Mouse (Mus musculus) embryonic facial prominence, embryonic 12.5 days (tissue): ENCODE data around the gene Lbx2. TPM values are rescaled to one million over a fixed set of nuclear protein-coding genes. Genes with fewer than 3 reads are reported as not detected.

Experiments used
- ATAC-seq: fragments of 200-750 bp; cut with Nextera tagmentation; 2 replicates; pipeline ENCODE4 v1.8.0; 2017; ENCODE audit not compliant: insufficient number of reproducible peaks, insufficient read depth, low FRiP score, low TSS enrichment
- H3K27ac ChIP-seq: fragments of 300-500 bp; sonication (generic); 2 replicates; pipeline ENCODE4 v1.5.1; 2016; ENCODE audit warnings: mild to moderate bottlenecking
- H3K27me3 ChIP-seq: fragments of 300-500 bp; sonication (generic); 2 replicates; pipeline ENCODE4 v1.6.1; 2016; ENCODE audit warnings: mild to moderate bottlenecking, moderate library complexity
- H3K36me3 ChIP-seq: fragments of 300-500 bp; sonication (generic); 2 replicates; pipeline ENCODE4 v1.6.1; 2016; ENCODE audit warnings: mild to moderate bottlenecking
- H3K4me1 ChIP-seq: fragments of 300-500 bp; sonication (generic); 2 replicates; pipeline ENCODE4 v1.6.1; 2016
- H3K4me2 ChIP-seq: fragments of 300-500 bp; sonication (generic); replicated peaks from 2 replicates; pipeline ENCODE4 v1.6.1; 2016; ENCODE audit warnings: mild to moderate bottlenecking, moderate library complexity
- H3K4me3 ChIP-seq: fragments of 300-500 bp; sonication (generic); 2 replicates; pipeline ENCODE4 v1.5.1; 2016; ENCODE audit warnings: mild to moderate bottlenecking
- H3K9ac ChIP-seq: fragments of 300-500 bp; sonication (generic); 2 replicates; pipeline ENCODE4 v1.6.1; 2016; ENCODE audit warnings: mild to moderate bottlenecking, moderate library complexity
- H3K9me3 ChIP-seq: fragments of 300-500 bp; sonication (generic); 2 replicates; pipeline ENCODE4 v1.6.1; 2016; ENCODE audit warnings: mild to moderate bottlenecking, moderate library complexity
- WGBS: fragments of 180-500 bp; shearing (Covaris S2); methylation state at CpG from one replicate; pipeline ENCODE4 v1.1.7; 2016; 5-methylcytosine and 5-hydroxymethylcytosine counted together
- polyA plus RNA-seq: library from polyadenylated mRNA; unstranded; fragments of >200 nt; fragmentation: Nextera tagmentation; extraction: Ambion mirVana; gene quantifications from 2 replicates; pipeline ENCODE4 v1.2.1, GENCODE M21; 2016

The Lbx2 gene
- polyA plus RNA-seq, 1 experiment from 2014 or later: 1.1 TPM

DNA sequence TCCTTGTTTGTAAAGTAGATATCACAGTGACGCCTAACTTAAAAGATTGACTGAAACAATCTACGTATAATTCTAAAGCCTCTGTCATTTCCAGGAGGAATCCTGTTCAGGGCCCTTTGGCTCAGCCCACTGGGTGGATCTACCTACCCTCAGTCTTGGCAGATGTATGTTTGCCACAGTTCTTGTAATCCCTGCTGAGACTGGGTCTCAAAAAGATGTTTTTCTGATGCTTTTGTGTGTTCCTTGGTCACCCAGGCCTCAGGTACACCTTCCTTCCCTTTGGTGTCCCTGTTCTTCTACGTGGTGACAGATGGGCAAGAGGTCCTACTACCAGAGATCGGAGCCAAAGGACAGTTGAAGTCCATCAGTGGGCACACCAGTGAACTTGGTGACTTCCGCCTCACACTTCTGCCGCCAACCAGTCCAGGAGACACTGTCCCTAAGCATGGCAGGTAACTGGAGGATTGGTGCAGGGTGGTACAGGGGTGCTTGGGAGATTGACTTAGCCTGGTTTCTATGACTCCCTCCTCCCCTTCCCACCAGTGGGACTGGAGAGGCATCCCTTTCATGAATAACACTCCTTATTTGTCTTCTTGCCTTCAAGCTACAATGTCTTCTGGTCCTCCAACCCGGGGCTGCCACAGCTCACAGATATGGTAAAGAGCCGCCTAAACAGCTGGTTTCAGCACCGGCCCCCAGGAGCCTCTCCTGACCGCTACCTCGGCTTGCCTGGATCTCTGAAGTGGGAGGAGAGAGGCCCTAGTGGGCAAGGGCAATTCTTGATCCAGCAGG lies 30.4 kb downstream of the Lbx2 start:
- H3K9me3 ChIP-seq: no peaks in the 10 kb centered on the region
- 72% methylated on average over 11 of the region's 11 CpGs for WGBS
- peak overlapping the region; percentile 97 for H3K4me2 ChIP-seq
- H3K27ac ChIP-seq: peak overlapping the region; percentile 83; the same call in 1 of the 2 replicates
- no peak for ATAC-seq
- peaks cover 26% of the 10 kb centered on the region for H3K4me1 ChIP-seq
- no peaks in the 10 kb centered on the region for H3K27me3 ChIP-seq
- peak overlapping the region; percentile 71 for H3K4me3 ChIP-seq
- peak overlapping the region; percentile 96 for H3K9ac ChIP-seq
- peaks cover 33% of the 10 kb centered on the region for H3K36me3 ChIP-seq

DNA sequence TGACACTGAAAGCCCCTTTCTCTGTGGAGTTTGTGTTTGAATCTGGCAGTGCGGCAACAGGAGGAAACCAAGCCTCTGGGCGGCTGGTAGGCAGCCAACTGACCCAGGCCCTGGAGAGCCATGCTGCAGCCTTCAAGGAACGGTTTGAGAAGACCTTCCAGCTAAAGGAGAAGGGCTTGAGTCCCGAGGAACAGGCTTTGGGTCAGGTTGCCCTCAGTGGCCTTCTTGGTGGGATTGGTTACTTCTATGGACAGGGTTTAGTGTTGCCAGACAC lies 30.9 kb downstream of the Lbx2 start:
- peak overlapping the region; percentile 69; the same call in 1 of the 2 replicates for H3K27ac ChIP-seq
- 0 out of 2 replicates have a peak overlapping the region, but pooled peaks have one; percentile 71 for H3K4me3 ChIP-seq
- H3K9ac ChIP-seq: peak overlapping the region; percentile 96; the same call in 1 of the 2 replicates
- no peak for ATAC-seq
- no peaks in the 10 kb centered on the region for H3K9me3 ChIP-seq
- no peaks in the 10 kb centered on the region for H3K27me3 ChIP-seq
- peaks cover 33% of the 10 kb centered on the region for H3K36me3 ChIP-seq
- H3K4me1 ChIP-seq: peaks cover 26% of the 10 kb centered on the region
- H3K4me2 ChIP-seq: peak overlapping the region; percentile 97; the same call in 1 of the 2 replicates
- 84% methylated on average over 4 of the region's 4 CpGs for WGBS

DNA sequence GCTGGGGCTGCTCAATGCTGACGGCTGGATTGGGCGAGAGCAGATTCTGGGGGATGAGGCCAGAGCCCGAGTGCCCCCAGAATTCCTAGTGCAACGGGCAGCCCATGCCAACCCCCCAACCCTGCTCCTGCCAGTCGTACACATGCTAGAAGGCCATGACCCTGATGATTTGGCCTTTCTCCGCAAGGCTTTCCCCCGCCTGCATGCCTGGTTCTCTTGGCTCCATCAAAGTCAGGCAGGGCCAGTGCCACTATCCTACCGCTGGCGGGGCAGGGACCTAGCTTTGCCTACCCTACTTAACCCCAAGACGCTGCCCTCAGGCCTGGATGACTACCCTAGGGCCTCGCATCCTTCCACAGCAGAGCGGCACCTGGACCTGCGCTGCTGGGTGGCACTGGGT lies 31.4 kb downstream of the Lbx2 start:
- 90% methylated on average over 13 of the region's 13 CpGs for WGBS
- 0 out of 2 replicates have a peak overlapping the region, but pooled peaks have one; percentile 1 for H3K4me3 ChIP-seq
- H3K27me3 ChIP-seq: no peaks in the 10 kb centered on the region
- no peak overlapping the region for H3K27ac ChIP-seq
- no peak for ATAC-seq
- H3K9ac ChIP-seq: no peak overlapping the region
- no peaks in the 10 kb centered on the region for H3K9me3 ChIP-seq
- peaks cover 33% of the 10 kb centered on the region for H3K36me3 ChIP-seq
- H3K4me2 ChIP-seq: no peak overlapping the region
- H3K4me1 ChIP-seq: peaks cover 27% of the 10 kb centered on the region

DNA sequence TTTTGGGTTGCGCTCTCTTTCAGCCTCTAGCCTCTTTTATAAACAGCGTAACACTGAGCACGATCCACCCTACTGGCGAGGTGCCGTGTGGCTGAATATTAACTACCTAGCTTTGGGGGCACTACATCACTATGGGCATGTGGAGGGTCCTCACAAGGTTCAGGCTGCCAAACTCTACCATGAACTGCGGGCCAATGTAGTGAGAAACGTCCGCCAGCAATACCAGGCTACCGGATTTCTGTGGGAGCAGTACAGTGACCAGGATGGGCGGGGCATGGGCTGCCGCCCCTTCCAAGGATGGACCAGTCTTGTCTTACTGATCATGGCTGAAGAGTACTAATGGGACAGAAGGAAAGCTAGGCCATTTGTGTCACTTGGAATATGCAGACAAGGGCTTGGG lies 32.2 kb downstream of the Lbx2 start:
- H3K27me3 ChIP-seq: no peaks in the 10 kb centered on the region
- H3K4me2 ChIP-seq: no peak overlapping the region
- H3K9me3 ChIP-seq: no peaks in the 10 kb centered on the region
- H3K9ac ChIP-seq: no peak overlapping the region
- 0 out of 2 replicates have a peak overlapping the region, but pooled peaks have one; percentile 2 for H3K4me3 ChIP-seq
- peaks cover 33% of the 10 kb centered on the region for H3K36me3 ChIP-seq
- peaks cover 33% of the 10 kb centered on the region for H3K4me1 ChIP-seq
- no peak for ATAC-seq
- 85% methylated on average over 11 of the region's 11 CpGs for WGBS
- H3K27ac ChIP-seq: no peak overlapping the region

DNA sequence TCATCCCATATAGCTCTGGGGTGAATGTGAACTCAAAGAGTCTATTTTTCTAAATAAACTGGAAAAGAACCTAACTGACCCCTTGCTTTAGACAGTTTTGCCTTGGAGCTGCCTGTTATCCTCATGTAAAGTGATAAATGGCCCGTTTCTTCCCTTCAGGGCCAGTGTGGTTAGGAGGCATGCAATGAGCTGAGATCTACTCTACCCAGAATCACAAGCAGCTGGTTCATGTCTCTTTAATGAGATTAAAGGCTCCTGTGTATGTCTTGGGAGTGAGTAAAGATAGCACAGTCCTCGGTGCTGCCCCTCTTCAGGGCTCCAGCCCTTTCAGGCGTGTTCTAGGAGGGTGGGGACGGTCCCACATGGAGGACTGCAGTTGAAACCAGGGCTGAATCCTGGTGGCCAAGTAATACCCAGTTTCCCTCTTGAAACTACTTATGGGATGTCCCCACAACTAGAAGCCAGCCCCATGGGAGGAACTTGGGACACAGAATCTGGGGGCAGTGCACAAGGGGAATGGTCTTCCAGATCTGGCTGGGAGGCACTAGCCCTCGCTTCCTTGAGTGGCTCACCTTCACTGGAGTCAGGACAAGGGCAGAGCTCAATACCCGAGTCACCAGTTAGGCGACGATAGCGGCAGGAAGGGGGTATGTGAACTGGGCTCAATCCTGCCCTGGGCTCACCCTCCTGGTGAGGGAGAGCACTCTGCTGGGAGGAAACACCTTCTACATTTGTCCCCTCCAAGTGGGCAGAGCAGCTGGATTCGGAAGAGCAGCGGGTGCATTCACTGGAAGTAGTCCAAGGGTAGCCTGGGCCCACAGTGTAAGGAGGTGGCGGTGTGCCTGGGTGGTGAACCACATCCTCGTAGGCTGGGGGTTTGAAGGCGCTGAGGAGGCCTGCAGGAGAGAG lies 32.9 kb downstream of the Lbx2 start:
- peak overlapping the region; percentile 85 for H3K4me2 ChIP-seq
- 85% methylated on average over 14 of the region's 14 CpGs for WGBS
- H3K4me3 ChIP-seq: 0 out of 2 replicates have a peak overlapping the region, but pooled peaks have one; percentile 66
- peaks cover 33% of the 10 kb centered on the region for H3K36me3 ChIP-seq
- H3K9ac ChIP-seq: peak overlapping the region; percentile 24; the same call in 1 of the 2 replicates
- H3K4me1 ChIP-seq: peaks cover 39% of the 10 kb centered on the region
- no peaks in the 10 kb centered on the region for H3K27me3 ChIP-seq
- peak overlapping the region; percentile 87; the same call in 1 of the 2 replicates for H3K27ac ChIP-seq
- ATAC-seq: no peak
- no peaks in the 10 kb centered on the region for H3K9me3 ChIP-seq

DNA sequence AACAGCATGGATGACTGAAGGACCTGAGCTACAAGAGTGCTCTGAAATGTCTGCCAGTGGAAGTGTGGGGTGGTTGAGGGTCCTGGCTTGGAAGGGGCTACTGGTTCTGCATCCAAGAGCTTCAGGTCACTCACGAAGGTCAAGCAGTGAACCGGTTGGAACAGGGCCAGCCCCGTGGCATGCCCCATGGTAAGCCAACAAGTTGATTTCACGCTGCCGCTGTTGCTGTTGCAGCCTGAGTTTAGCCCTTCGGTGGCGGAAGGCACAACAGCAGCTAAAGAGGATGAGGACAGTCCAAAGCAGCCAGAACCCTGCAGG lies 33.5 kb downstream of the Lbx2 start:
- peaks cover 33% of the 10 kb centered on the region for H3K36me3 ChIP-seq
- WGBS: 75% methylated on average over 7 of the region's 7 CpGs
- peak overlapping the region; percentile 66 for H3K4me3 ChIP-seq
- no peak for ATAC-seq
- H3K9me3 ChIP-seq: no peaks in the 10 kb centered on the region
- H3K4me1 ChIP-seq: peaks cover 42% of the 10 kb centered on the region
- 0 out of 2 replicates have a peak overlapping the region, but pooled peaks have one; percentile 87 for H3K27ac ChIP-seq
- peak overlapping the region; percentile 77 for H3K9ac ChIP-seq
- peak overlapping the region; percentile 85 for H3K4me2 ChIP-seq
- H3K27me3 ChIP-seq: no peaks in the 10 kb centered on the region

DNA sequence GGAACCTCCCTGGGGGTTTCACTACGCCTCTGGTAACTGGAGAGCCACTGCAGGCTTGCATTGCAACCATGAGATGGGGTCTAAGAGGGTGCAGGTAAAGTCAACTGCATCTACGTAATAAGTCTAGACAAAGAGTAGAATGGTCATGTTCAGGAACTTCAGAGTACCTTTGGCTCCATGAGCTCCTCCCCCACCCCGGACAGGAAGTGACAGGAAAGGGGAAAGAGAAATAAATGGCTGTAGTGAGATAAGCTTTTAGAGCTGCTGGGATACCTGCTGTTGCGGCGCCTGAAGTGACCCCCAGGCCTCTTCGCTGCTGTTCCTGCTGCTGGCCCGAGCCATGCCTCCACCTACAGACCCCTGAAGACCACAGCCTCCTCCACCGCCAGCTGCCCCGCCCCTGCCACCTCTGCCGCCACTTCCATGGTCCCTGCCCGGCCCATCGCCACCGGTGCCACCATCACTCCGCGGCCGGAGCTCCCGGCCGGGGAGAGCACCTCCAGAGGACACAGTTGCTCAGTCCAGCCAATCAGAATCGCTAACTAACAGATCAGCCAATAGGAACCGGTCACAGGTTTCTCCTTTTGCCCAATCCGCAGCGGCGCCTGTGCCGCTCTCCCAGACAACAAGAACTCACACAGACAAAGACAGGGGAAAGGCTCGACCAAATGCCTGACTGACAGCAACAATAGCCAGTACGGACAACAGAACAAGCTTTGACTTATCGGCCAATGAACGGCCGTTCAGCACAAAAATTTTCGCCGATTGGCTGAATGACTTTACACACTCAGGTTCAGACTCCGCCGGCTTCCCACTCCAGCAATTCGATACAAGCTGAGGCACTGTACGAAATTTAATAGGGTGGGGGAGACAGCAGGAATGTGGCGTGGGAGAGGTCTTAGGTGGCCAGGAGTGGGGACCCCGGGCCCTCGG lies 35.0 kb downstream of the Lbx2 start, which contains the start of gene Wbp1:
Wbp1 (minus strand) TSS at position 630 of the 933 bp plus-strand sequence.
- peak within 1 kb of the TSS; percentile 92 for H3K9ac ChIP-seq
- under 1% methylated on average over 37 of the region's 38 CpGs for WGBS
- H3K27me3 ChIP-seq: no peaks in the 10 kb centered on the region
- peaks cover 42% of the 10 kb centered on the region for H3K4me1 ChIP-seq
- H3K4me2 ChIP-seq: peak within 1 kb of the TSS; percentile 85
- peak; percentile 96 for ATAC-seq
- no peaks in the 10 kb centered on the region for H3K9me3 ChIP-seq
- H3K4me3 ChIP-seq: peak within 1 kb of the TSS; percentile 66
- H3K36me3 ChIP-seq: peaks cover 33% of the 10 kb centered on the region
- peak within 1 kb of the TSS; percentile 100 for H3K27ac ChIP-seq

DNA sequence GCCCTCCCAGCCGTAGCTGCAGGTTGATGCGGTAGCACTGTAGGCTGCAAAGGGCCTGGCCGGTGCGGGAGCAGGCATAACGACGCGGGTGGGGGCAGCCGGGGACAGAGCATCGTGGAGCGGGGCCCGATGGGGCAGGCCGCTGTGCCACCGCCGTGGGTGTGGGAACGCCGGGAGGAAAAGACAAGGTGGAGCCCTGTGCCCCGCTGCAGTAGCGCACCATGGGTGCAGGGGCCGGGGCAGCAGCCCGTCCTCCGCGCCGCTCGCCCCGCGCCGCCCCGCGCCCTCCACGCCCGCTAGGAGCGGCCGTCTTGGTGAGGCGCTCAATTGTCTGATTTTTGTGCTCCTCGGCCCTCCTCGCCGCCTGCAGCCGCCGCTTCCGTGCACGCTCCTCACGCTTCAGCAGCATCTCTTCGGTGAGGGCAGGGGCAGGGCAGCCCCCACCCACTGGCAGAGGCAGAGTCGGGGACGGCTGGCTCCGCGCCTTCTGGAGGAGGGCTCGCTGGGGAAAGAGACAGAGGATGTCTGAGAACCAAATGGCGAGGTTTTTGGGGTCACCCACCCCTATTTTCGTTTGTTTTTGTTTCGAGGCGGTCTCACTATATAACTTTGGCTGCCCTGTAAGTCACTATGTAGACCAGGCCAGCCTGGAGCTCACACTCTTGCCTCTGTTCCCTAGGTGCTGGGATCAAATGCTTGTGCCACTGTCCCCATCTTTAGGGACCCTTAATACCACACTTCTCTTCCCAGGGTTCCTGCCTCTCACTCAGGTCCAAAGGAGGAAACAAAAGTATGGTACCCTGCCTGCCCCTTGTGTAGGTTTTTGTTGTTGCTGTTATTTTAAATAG lies 35.9 kb downstream of the Lbx2 start:
- ATAC-seq: no peak
- peaks cover 36% of the 10 kb centered on the region for H3K4me1 ChIP-seq
- under 1% methylated on average over 52 of the region's 52 CpGs for whole genome bisulfite sequencing
- H3K4me3 ChIP-seq: peak overlapping the region; percentile 66
- H3K36me3 ChIP-seq: peaks cover 28% of the 10 kb centered on the region
- peak overlapping the region; percentile 85 for H3K4me2 ChIP-seq
- H3K27ac ChIP-seq: peak overlapping the region; percentile 100
- no peaks in the 10 kb centered on the region for H3K27me3 ChIP-seq
- peak overlapping the region; percentile 92 for H3K9ac ChIP-seq
- no peaks in the 10 kb centered on the region for H3K9me3 ChIP-seq

DNA sequence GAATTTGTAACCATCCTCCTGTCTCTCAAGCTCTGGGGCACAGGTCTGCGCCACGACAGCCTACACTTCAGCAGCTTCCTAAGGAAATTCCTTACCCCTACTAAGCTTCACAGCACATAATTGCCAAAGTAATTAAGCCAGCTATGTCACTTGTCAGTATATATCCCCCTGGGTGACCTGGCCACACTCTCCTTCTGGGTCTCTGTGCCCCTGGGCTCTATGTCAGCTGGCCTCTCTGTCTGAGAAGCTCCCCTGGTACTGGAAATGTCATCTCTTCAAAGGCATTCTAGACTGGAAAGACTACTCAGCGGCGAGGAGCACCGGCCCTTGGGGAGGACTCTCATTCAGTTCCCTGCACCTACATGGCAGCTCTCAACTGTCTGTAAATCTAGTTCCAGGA lies 36.8 kb downstream of the Lbx2 start:
- Histone ChIP-seq H3K9me3 (no peaks in the 10 kb centered on the region), H3K4me3 (peak overlapping the region; percentile 66), H3K36me3 (peaks cover 19% of the 10 kb centered on the region), H3K27me3 (no peaks in the 10 kb centered on the region), H3K27ac (peak overlapping the region; percentile 100; the same call in 1 of the 2 replicates), H3K4me1 (peaks cover 36% of the 10 kb centered on the region), H3K4me2 (peak overlapping the region; percentile 85), H3K9ac (peak overlapping the region; percentile 92; the same call in 1 of the 2 replicates)
- WGBS: 69% methylated on average over 5 of the region's 5 CpGs
- ATAC-seq: no peak

DNA sequence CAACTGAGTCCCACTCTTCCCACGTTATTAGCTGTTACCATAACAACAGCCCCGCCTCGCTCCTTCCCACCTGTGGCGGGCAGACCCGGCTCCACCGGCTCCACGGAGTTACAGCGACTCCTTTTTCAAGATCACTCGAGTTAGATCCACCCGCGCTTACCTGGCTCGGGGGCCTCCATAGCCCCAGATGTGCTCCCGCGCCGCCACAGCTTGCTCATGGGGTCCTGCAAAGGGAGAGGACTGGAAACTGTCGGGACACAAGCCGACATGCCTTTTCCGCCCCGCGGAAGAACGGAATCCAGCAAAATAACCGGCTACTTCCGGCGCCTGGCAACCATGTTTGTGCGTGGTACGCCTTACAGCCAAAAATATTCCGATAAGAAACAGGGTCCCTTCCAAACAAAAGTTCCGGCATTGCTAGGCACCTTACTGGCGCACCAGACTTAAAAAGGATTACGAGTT lies 38.7 kb downstream of the Lbx2 start:
- WGBS: under 1% methylated on average over 30 of the region's 30 CpGs
- Histone ChIP-seq H3K27ac (peak overlapping the region; percentile 70), H3K27me3 (no peaks in the 10 kb centered on the region), H3K4me3 (peak overlapping the region; percentile 73), H3K9ac (peak overlapping the region; percentile 69), H3K4me1 (peaks cover 30% of the 10 kb centered on the region), H3K36me3 (0 out of 2 replicates have a peak, but pooled peaks cover under 1% of the 10 kb centered on the region), H3K4me2 (peak overlapping the region; percentile 90), H3K9me3 (no peaks in the 10 kb centered on the region)
- ATAC-seq: no peak
